Mouse (Mus musculus) lung, postnatal 0 days (tissue): ENCODE measurements around the gene Mt4.

Experiments
- CTCF ChIP-seq: IDR thresholded peaks from 2 replicates; pipeline ENCODE4 v1.5.1; 2016; ENCODE audit warnings: antibody characterized with exemption, mild to moderate bottlenecking
- EP300 ChIP-seq: IDR thresholded peaks from 2 replicates; pipeline ENCODE4 v1.6.1; 2016; ENCODE audit warnings: antibody characterized with exemption, mild to moderate bottlenecking, control low read depth

GRCm38 (mm10) chr8:94187290-94188002 is 50.4 kb downstream of the Mt4 start:
- TF ChIP-seq EP300 (no peak), CTCF (no peak)
